Mouse (Mus musculus) gastrocnemius, adult 2 months (tissue): ENCODE measurements around the gene Tsc2. TPM values are rescaled to one million over a fixed set of nuclear protein-coding genes. Genes with fewer than 3 reads are reported as not detected.
A peak's percentile ranks its signal among the peaks of the same experiment; 100 is the strongest.

ENCODE experiments used
- DNase-seq: peaks from one replicate; pipeline ENCODE4 v3.0.0; 2022
- H3K27ac ChIP-seq: fragments of 200-600 bp; 2 replicates; pipeline ENCODE4 v1.8.1; 2022; ENCODE audit warnings: mild to moderate bottlenecking
- H3K4me3 ChIP-seq: fragments of 200-600 bp; 2 replicates; pipeline ENCODE4 v1.8.1; 2022; ENCODE audit warnings: mild to moderate bottlenecking, moderate library complexity
- CTCF ChIP-seq: fragments of 200-600 bp; IDR thresholded peaks from 2 replicates; pipeline ENCODE4 v1.8.1; 2022; ENCODE audit warnings: antibody characterized with exemption, mild to moderate bottlenecking, moderate library complexity
- intact Hi-C: fragments of 180-260 bp; cut with DNase I; formaldehyde crosslinking; loops from one replicate; pipeline ENCODE4 v1.15.1; 2025
- total RNA-seq, 2 experiments: library from RNA; stranded (reverse); gene quantifications; 2 replicates each; pipeline ENCODE4 v1.2.3; 2021

Tsc2 gene
- total RNA-seq, 2 experiments from 2014 or later = 84.9 to 90.4 TPM

DNA sequence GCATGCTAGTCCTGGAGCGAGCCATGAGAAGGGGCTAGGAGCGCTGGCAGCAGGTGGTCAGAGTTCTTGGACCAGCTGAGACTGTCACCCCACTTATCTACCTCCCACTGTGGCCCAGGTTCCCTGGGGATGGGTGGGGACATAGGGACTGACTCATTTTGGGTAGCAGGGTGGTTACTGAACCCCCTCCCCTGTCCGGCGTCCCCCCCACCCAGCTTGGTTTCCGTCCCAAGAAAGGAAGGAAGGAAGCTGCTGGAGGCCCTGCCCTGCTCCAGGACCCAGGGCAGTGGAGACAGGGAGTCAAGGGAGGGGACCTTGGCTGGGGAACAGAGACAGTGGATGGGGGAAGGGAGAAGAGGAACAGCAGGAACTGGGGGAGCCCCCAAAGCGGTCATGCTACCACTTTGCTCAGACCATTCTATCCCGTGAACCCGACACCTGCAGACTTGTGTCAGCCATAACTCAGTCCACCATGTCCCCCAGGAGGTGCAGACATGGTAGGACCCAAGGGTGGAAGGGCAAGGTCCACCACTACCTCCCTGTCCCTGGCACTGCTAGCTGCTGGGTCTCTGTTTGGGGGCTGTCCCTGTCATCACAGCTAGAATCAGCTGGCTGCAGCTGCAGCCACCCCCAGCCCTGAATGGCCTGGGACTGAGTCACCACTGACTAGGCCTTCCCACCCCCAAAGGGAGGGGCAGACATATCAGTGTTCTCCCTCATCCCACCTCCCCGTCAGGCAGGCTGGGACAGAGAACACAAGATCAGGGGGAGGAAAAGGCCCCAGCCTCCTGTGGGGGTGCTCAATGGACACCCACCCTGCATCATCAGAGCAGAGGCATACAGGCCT is 12.7 kb upstream of the Tsc2 start:
- peak overlapping the region; percentile 94 for H3K27ac ChIP-seq
- intact Hi-C loops = no loop called here
- peak overlapping the region; percentile 83 for H3K4me3 ChIP-seq
- peak; percentile 69 for DNase-seq
- no peak for TF ChIP-seq CTCF

DNA sequence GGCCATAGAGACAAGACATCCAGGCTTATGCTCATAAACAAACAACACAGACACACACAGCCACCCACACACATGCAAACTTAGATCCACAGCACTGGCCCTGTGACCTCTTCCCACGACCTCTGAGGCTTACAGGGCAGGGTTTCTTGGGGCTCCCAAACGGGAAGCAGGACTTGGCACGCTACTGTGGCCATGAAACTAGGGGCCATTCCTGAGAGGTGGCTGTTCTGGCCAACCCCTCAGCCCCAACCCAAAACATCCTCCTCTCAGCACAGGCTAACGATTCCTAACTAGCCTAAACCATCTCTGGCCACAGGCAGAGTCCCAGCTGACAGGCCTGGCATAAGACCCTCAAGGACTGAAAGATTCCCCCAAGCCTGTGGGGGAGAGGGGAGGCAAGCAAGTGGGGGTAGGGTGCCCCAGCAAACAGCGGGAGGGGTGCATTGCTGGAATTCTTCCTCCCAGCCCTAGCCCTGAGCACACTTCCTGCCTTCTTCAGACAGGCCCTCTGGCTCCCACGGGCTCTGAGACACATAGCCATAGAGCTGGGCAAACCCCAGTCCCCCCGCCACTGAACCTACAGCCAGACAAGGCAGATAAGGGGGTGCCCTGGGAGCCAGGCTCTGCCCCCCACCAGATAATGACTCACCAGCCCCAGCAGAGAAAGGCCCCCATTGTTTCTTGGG is 11.7 kb upstream of the Tsc2 start:
- TF ChIP-seq CTCF = no peak
- Histone ChIP-seq H3K4me3 (peak overlapping the region; percentile 83), H3K27ac (peak overlapping the region; percentile 94)
- intact Hi-C loops = no loop called here
- DNase-seq = no peak

DNA sequence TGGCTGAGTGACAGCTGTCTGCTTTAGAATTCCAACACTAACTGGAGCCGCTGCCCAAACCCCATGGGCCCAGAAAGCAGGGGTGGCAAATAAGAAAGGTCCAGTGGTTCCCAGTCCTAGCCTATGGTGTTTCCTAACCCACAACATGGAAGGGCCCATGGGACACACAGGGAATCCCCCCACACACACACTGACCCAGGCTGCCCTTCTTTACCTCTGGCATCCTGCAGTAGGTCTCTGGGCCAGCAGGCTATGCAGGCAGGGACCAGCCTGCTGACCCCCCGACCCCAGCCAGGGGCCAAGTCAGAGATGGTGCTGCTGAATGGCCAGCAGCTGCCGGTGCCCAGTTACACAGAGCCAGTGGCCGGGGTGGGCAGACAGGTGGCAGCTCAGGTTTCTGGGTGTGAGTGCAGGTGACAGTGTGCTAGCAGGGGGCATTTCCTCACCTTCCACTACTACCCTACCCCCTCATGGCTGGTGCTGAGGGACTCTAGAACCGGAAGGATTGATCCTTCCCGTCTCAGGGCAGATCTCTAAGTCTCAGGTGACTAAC is 10.4 kb upstream of the Tsc2 start:
- H3K4me3 ChIP-seq = peak overlapping the region; percentile 83
- intact Hi-C loops = no loop called here
- TF ChIP-seq CTCF = no peak
- DNase-seq = no peak
- peak overlapping the region; percentile 94 for H3K27ac ChIP-seq

DNA sequence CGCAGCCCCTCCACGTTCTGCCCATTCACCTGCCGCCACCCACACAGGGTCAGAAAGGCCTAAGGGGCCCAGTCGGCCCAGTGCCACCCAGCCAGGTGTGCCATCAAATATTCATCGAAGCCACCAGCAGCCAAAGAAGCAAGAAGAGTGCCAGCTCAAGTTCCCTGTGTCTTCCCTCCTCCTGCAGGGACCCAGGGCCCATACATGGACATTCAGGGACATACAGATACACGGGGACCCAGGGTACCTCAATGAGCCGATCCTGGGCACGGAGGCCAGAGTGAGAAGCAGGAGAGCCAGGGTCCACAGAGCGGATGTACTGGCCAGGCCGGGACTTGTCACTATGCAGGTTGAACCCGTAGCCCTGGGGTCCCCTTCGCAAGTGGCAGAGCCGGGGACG is 9.5 kb upstream of the Tsc2 start:
- Histone ChIP-seq H3K27ac (peak overlapping the region; percentile 94), H3K4me3 (peak overlapping the region; percentile 83)
- intact Hi-C loops = no loop called here
- DNase-seq = no peak
- no peak for TF ChIP-seq CTCF

DNA sequence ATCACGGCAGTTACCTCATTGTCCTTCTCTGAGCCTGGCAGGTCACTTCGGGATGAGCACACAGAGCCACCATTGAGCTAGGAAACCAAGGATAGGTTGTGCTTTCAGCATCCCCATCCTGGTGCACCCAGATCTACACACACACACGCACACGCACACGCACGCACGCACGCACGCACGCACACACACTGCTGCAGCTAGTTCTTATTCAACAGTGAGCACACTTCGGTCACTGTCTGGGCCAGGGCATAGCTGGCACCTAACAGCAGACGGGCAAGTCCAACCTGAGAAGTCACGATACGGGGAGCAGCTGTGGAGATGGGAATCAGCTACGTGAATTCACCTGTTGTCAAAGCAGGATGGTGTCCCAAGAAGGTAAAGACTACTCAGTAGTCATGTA is 8.2 kb upstream of the Tsc2 start:
- intact Hi-C loops = no loop called here
- no peak for DNase-seq
- peak overlapping the region; percentile 42 for H3K4me3 ChIP-seq
- TF ChIP-seq CTCF = no peak
- peak overlapping the region; percentile 67 for H3K27ac ChIP-seq

DNA sequence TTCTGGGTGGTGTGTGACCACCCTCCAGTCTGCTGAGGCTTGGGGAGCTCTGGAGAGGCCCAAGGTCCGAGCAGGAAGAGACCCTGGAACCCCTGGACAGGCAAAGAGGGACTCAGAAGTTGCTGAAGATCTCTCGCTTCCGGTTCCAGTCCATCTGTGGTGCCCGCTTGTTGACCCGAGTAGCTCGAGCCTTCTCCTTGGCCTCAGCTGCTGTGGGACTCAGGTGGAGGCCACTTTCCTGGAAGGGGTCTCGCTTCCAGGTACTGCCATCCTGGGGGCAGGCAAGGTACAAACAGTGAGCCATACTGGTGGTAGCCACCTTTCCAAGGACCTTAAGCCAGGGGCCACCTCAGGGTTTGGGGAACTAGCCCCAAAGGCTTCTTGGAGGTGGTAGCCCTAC is 7.7 kb upstream of the Tsc2 start:
- no peak for DNase-seq
- no peak for TF ChIP-seq CTCF
- Histone ChIP-seq H3K4me3 (peak overlapping the region; percentile 42), H3K27ac (peak overlapping the region; percentile 67)
- intact Hi-C loops = no loop called here

DNA sequence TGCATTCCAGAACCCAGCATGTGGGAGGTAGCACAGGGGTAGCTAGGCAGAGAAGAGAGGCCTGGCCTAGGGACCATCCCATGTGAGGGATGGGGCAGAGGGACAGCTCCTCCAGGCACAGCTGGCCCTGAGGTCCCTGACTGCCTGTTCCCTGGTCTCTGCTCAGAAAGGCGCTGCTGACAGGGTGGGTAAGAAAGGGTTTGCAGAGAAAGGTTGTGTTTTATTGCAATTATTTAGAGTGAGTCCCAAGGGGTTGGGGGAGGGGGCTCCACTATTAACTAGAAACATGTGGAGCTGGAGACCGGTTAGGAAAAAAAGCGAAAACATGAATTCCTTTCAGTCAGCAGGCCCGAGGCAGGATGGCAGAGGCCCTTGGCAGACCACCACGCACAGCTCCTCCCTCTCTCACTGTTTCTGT is 7.2 kb upstream of the Tsc2 start:
- TF ChIP-seq CTCF = no peak
- Histone ChIP-seq H3K27ac (peak overlapping the region; percentile 67), H3K4me3 (peak overlapping the region; percentile 42)
- no peak for DNase-seq
- intact Hi-C loops = no loop called here

DNA sequence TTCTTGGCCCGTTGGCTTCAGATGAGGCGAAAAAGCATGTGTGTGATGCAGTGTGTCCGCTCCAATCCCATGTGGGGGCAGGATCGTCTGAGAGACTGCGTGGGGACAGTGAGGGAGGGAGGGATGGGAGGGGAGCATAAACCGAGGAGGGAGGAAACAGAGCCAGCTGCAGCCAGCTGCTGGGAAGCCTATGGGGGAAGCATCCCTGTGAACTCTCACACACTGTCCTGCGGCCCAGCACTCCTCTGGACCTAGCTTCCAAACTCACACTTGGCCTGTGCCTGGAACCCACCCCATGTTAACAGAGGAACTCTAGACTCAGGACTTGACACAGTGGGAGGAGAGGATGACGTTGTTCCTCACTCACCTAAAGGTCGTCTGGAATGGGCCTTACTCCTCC is 6.4 kb upstream of the Tsc2 start:
- Histone ChIP-seq H3K27ac (peak overlapping the region; percentile 67), H3K4me3 (peak overlapping the region; percentile 42)
- no peak for TF ChIP-seq CTCF
- intact Hi-C loops = no loop called here
- DNase-seq = no peak

DNA sequence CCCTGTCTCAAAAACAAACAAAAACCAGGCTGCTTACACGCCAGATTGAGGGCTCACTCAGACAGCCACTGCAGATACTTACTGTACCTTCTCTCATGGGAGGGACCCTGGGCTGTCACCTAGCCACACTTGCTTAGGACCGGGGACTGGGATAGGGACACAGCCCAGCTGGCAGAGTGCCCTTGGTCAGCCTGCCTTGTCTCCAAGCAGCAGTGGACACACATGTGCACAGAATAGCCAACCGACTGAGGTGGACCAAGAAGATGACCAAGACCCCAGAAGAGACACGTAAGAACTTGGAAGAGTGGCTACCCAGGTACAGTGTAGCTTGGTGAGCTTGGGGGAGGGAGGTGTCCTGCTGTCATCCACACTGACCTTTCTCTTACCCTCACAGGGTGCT is 5.8 kb upstream of the Tsc2 start:
- Histone ChIP-seq H3K27ac (peak overlapping the region; percentile 67), H3K4me3 (peak overlapping the region; percentile 42)
- DNase-seq = no peak
- no peak for TF ChIP-seq CTCF
- intact Hi-C loops = no loop called here

DNA sequence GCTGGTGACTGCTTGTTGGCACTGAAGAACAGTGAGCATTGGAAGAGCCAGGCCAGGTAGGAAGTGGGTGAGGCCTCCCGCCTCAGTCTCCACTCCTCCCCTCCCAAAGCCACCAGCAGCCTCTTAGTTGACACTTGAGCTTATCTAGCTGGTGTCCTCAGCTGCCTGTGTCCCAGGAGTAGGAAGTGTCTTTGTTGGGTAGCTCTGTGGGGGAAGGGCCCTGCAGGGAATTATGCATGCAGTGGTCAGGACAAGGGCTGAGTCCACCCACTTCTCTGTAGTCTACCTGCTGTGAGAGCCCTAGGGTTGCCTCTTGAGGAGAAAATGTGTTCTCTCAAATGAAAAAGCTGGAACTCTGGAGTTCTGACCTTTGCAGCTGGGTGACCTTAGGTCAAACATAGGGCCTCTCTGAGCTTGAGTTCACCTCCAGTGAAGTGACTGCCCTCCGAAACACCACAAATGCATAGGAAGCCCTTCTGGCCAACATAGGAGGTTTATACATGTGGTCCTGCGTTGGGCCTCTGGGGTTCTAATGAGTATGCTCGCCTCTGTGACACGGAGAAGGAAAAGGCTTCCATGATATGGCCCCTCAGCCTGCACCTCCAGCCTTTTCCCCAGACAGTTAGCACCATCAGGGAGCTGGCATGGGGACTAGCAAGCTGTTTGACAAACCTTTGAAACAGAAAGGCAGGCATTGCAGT is 4.5 kb upstream of the Tsc2 start:
- intact Hi-C loops = no loop called here
- H3K27ac ChIP-seq = peak overlapping the region; percentile 97
- no peak for TF ChIP-seq CTCF
- H3K4me3 ChIP-seq = no peak overlapping the region
- DNase-seq = no peak

DNA sequence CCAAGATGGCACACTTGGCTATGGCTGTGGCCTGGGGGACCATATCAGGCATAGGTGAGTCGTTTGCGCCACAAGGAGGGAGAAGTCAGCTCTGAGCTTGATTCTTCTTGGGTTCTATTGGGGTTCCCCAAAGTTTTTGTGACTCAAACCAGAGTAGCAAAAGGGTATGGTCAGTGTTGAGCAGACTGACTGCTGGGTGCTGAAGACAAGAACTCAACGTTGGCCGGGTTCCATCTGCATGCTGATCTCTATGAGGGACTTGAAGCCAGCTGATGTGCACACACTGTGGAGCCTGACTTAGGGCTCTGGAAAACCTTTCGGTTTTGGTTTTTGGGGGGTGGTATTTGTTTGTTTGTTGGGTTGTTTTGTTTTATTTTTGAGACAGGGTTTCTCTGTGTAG is 3.3 kb upstream of the Tsc2 start:
- Histone ChIP-seq H3K27ac (peak overlapping the region; percentile 97), H3K4me3 (no peak overlapping the region; the same call in 1 of the 2 replicates)
- DNase-seq = no peak
- no peak for TF ChIP-seq CTCF
- intact Hi-C loops = no loop called here

DNA sequence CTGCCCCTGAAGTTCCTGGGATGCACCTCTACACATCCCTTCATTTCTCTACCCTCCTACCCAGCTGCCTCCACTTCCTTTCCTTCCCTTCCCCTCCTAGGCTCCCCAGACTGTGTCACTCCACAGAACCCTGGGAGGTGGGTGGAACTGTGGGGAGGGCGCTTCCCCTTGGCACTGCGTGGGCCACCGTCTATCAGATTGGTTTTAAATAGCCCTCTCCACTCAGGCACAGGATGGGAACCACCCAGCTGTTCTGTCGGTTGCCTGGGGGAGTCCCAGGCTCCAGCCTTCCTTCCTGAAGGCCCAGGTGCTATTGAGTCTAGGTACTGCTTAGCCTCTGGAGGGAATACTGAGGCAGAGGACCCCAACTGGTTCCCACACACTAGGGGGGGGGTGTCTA is 2.6 kb upstream of the Tsc2 start:
- intact Hi-C loops = no loop called here
- Histone ChIP-seq H3K4me3 (no peak overlapping the region), H3K27ac (peak overlapping the region; percentile 97)
- TF ChIP-seq CTCF = no peak
- no peak for DNase-seq

DNA sequence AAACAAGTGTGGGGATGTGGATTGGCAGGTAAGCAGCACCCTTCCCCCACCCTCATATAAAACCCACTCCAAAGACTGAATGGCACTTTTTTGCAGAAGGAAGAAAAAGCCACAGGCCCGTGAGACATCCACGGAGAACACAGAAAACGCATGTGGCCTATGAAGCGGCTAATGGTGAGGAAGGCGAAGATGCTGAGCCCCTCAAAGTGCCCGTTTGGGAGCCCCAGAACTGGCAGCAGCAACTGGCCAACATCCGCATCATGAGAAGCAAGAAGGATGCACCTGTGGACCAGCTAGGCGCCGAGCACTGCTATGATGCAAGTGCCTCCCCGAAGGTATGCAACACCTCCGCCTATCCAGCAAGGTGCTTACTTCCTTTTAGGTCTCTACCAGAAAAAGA is 1.4 kb upstream of the Tsc2 start:
- H3K4me3 ChIP-seq = no peak overlapping the region
- intact Hi-C loops = loop anchor here (5.0 kb wide), 1 partner anchor 107 kb away; the partner anchor contains the start of gene Traf7
- peak overlapping the region; percentile 97 for H3K27ac ChIP-seq
- no peak for DNase-seq
- no peak for TF ChIP-seq CTCF
